Mouse (Mus musculus) brain, embryonic 14.5 days (tissue): ENCODE results near the gene D1Pas1.

Experiments used
- CTCF ChIP-seq: fragments of 200-500 bp; IDR thresholded peaks from 2 replicates; pipeline ENCODE4 v1.5.1; 2012; ENCODE audit warnings: inconsistent platforms, mild to moderate bottlenecking, moderate library complexity, borderline replicate concordance; ENCODE audit not compliant: insufficient read depth, insufficient read length; ENCODE audit errors: extremely low read depth
- POLR2A ChIP-seq: fragments of 200-500 bp; IDR thresholded peaks from 2 replicates; pipeline ENCODE4 v1.6.1; 2012; ENCODE audit warnings: mild to moderate bottlenecking, inconsistent platforms, borderline replicate concordance; ENCODE audit not compliant: poor library complexity, insufficient read depth, insufficient read length, severe bottlenecking; ENCODE audit errors: extremely low read depth

GRCm38 (mm10) chr1:187010071-187010470 lies 42.9 kb downstream of the D1Pas1 start:
- TF ChIP-seq CTCF = no peak
- no peak for TF ChIP-seq POLR2A
